Mouse (Mus musculus): ENCODE measurements around the gene Ssh1.
A peak's percentile ranks its signal among the peaks of the same experiment; 100 is the strongest.

The Ssh1 gene

DNA sequence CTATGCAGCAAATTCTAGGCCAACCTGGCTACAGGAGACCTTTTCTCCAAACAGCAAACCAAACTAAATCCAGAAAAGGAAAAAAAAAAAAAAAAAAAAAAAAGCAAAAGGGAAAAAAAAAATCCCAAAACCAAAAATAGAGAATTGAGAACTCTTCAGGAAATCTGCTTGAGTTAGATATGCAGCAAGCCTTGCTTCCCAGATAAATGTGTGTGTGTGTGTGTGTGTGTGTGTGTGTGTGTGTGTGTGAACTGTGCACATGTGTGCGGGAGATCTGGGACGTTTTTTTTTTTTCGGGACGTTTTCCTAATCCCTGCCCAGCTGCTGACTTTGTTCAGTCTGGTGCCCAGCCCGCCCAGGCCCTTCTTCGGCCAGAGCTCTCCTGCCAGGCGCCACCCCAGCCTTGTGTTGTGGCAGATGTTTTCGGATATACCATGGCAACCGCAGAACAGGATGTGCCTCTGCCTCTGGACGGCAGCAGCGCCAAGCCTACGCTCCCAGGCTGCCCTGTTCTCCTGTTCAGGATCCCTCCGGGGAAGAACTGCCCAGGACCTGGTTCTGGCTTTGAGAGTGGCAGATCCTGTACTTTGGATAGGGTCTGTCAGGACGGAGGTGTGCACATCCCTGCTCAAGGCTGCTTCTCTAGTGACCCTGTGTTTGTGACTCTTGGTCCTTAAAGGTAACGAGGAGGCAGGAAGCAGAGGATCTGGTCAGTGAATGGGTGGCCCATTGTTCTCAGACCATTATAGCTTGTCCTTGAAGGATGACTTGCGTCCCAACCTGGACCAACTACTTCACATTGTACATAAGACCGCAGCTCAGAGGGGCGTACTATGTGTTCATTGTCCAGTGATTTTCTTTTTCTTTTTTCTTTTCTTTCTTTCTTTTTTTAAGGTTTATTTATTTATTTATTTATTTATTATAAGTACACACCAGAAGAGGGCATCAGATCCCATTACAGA is 62.8 kb downstream of the Ssh1 start:
- DNase-seq (ENCODE audit: low spot score), result no peak

DNA sequence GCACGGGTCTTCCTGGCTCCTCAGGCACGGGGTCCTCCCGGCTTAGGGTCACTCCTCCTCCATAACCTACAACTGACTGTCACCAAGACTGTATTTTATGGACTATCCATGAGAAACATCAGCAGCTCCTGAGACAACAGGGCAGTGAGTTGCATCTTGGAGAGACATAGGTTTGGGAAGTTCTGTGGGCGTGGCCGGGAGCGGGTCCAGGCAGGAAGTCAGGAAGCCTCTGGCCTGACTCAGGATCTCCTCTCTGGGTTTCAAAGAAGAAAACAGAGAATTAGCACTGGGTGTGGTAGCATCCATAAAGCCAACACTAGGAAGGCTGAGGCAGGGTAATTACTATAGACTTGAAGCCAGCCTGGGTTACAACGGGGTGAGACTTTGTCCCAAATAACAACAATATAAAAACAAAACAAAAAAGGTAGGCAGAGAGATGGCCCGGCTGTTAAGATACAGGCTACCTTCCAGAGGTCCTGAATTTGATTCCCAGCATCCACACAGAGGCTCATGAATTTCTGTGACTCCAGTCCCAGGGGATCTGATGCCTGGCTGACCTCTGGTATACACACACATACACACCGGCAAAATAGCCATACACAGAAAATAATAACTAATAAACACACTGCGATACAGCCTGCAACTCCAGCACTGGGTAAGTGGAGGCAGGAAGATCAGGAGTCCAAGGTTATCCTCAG is 63.6 kb downstream of the Ssh1 start:
- DNase-seq (ENCODE audit: low spot score), result no peak

DNA sequence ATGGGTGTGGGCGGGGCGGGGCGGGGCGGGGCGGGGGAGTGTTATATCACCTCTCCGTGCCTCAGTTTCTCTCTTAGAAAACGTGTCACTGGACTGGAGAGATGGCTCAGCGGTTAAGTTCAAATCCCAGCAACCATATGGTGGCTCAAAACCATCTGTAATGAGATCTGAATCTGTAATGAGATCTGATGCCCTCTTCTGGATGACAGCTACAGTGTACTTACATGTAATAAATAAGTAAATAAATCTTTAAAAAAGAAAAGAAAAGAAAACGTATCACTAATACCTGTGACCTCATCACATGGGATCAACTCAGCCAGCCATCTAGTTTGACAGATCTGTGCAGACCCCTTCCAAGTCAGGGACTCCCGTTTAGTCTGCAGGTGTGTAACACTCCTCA is 64.2 kb downstream of the Ssh1 start:
- DNase-seq (ENCODE audit: low spot score), result no peak

DNA sequence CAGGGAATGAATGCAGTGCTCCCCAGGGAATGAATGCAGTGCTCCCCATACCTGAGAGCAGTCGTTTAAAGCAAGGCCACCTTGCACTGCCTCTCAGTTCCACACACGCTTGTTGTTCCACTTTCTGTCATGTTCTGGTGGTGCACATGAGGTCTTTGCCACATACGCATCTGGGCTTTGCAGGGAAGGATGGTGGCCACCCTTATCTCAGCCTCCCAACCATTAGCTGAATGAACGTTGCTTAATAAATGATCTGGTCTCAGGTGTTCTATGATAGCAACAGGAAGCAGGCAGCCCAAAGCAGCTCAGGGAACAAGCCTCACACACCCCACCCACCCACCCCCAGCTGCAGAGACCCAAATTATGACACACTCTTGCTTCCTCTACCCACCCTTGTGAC is 69.1 kb downstream of the Ssh1 start:
- no peak for DNase-seq (ENCODE audit: low spot score)

DNA sequence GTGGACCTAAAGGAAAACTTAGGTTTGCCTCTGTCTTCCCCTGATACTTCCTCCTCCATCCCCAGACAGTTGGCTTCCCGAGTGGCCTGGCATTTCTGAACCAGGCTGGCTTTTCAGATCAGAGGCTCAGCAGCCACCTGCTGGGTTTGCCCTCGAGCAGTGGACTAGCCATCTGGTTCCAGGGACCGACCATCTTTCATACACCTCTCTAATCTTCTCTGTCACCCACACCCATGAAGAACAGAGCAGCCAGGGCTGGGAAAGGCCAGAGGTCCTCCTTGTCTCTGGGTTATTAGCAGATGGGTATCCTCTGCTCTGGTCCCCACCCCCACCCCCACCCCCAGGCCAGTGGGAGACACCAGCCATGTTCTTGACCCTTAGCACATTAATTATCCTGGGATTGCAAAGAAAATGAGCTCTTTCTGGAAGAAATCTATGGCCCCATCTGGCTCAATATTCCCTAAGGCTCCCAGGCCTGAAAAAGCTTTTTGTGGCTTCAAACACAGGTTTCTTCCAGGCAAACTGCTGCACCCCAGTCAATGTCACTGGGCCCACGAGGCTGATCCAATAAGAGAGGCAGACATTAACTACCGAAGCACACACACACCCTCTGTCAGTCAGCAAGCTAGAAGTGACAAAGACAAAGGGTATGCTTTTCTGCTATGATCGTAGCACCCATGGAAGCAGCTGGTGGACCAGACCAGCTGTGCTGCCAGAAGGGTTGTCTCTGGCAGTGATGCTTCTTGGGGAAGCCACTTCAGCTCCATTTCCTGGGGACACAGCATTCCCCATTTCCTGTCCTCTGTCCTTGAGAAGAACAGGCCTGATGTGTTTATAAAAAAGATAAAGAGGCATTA is 72.2 kb downstream of the Ssh1 start:
- no peak for DNase-seq (ENCODE audit: low spot score)

DNA sequence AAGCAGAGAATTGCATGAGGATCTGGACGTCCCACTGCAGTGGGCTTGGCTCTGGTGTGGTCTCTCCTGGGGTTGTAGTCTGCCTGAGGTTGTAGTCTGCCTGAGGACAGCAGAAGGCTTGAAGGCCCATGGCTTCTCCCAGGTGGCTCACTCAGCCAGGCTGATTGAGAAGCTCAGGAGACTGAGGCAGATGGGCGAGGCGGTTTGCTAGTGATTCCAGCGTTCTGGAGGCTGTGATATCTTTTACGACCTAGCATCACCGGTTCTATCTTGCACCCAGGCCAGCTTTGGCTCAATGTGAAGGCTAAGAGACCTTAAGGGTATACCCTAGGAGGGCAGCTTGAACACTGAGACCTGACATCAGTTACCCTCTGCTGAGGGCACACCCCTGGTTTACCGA is 74.6 kb downstream of the Ssh1 start:
- no peak for DNase-seq (ENCODE audit: low spot score)

DNA sequence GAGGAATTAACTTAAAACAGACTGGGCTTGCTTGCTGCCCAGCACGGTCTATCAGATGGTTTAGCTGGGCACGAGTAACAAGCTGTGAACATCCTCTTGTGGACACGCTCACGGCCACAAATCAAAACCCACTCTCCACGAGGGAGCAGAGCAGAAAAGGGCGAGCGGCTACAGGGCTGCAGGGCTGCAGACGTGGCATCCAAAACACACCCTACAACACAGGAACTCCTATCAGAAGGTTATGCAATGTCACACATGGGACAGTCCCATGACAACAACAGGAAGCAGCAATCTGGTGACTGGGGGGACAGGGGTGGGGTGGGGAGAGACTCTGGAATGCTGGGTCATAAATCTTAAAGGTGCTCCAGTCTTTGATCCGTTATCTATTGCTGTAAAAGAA is 75.0 kb downstream of the Ssh1 start:
- DNase-seq (ENCODE audit: low spot score), result no peak

DNA sequence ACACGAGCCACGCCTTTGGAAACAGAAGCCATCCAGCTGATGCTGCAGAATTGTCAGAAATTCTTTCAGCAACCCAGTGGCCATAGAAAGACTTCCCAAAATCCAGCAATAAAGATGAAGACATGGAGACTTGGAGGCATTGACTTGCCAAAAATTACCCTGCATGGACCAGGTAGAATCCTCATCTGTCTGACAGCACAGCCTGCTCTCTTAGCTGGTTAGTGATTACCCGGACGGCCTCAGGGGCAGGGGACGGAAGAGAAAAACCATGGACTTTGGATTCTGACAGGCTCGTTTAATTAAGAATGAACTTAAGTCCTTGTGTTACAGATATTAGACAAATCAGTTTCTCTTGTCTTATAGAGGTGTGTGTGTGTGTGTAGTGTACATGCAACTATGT is 83.0 kb downstream of the Ssh1 start:
- no peak for DNase-seq (ENCODE audit: low spot score)

DNA sequence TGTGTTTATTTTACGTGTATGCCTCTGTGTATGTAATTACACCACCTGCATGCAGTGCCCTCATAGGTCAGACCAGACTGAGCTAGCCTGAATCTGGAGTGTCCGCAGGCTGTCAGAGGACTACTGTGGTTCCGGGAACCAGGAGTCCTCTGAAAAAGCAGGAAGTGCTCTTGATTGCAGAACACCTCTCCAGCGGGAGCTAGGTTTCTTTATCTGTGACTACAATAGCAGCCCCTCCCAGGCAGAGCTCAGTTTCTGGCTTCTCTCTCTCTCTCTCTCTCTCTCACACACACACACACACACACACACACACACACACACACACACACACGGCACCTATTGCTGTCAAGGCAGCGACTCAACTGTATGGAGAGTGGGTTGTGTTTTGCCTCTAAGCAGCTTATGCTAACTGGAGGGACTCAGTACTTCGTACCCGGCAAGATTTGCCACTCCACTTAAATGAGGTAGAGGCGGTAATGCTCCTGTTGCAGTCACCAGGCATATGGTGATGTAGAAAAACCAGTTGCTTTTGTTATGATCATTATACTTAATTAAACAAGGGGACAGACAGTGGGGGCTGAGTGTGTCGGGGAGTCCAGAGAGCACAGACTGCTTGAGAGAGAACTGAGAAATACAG is 83.5 kb downstream of the Ssh1 start:
- no peak for DNase-seq (ENCODE audit: low spot score)

DNA sequence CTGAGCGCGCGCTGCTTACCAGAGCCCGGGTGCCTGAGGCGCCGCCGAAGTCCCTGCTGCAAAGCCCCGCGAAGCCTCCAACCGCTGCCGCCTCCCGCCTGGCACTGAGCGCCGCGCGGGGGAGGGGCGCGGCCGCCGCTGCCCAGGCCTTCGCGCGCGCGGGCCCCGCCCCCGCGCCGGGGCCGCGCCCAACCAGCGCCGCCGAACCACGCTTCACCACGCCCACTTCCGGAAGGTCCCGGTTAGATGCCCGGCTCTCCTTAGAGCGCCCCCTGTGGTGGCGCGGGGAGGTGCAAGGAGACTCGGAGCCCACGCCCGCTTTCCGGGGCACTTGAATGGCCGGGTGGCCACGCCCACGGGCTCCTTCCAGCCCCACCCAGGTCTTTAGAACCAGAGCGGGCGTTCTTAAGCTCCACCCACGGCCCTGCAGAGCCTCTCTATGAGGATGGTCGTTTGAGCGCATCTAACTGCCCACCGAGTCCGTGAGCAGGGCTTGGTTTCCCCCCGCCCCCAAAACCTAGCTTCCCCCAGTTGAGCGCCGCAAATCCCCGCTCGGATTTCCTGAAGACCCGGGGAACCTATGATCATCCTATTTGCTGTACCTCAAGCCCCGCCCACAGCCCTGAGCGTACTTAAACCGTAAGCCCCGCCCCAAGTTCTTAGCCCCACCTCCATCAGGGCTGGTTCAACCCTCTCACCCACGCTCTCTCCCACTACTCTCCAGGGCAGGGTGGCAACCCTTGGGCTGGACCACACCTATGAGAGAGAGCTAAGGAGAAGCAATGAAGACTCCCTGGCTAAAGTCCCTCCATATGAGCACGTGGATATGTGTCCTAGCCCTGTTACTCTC is 84.9 kb downstream of the Ssh1 start, which contains the start of gene Coro1c:
TSS of gene Coro1c (minus strand) at position 167 of the 850 bp plus-strand sequence.
- DNase-seq (ENCODE audit: low spot score), result peak; percentile 100

DNA sequence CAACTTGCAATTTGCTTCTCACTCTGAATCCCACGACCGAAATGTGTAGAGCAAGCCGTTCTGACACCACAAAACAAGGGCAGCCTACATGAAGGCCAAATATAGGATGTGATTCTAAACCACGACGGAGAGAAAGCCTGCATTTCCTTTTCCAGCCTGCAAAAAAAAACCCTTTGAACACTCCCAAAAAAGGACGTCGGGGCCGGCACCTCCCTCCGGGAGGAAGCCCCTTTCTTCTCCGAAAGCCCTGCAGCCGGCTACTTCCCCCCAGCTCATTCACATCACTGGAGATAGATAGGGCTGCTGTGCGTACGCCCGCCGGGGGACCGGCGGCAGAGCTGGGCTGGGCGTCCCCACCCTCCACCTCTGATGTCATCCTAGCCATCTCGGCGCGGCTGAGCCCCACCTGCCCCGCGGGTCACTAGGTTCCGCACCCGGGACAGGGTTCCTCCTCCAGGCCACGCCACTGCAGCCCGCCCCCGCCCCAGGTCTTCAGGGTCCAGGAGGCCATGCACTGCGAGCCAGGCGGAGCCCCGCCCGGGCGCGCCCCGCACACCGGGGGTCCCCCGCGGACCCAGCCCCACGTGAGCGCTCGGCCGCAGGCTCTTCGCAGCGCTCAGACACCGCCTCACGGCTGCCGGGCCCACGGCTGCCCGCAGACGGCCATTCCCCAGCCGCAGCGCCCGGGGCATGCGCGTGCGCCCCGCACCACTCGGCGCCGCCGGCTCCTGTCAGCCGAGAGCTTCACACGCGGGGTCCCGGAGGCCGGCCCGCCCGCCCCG is 85.7 kb downstream of the Ssh1 start:
- DNase-seq (ENCODE audit: low spot score), result no peak

DNA sequence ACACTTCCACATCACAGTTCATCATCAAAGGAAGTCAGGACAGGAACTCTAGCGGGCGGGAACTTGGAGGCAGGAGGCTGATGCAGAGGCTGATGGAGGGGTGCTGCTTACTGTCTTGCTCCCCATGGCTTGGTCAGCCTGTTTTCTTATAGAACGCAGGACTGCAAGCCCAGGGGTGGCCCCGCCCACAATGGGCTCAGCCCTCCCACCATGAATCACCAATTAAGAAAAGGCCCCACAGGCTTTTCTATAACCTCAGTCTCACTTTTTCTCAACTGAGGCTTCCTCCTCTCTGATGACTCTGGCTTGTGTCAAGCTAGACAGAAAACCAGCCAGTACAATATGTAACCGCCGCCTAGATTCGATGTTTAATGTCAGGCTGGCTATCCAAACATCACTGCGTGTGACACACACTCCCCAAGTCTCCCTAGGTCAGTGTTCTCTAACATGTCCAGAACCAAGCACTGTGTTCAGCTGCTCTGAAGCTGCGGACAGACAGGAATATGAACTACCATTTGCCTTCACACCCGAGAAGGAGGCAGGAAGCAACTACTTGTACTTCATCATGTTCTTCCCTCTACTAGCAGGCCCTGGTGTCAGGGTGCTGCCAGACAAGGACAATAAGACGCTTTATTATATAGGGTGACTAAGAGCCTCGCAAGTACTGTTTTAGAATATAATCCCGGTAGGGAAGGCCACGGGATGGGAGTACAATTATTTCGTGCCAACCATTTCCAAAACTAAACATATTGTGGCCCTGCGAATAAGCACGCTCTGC is 86.5 kb downstream of the Ssh1 start:
- no peak for DNase-seq (ENCODE audit: low spot score)

DNA sequence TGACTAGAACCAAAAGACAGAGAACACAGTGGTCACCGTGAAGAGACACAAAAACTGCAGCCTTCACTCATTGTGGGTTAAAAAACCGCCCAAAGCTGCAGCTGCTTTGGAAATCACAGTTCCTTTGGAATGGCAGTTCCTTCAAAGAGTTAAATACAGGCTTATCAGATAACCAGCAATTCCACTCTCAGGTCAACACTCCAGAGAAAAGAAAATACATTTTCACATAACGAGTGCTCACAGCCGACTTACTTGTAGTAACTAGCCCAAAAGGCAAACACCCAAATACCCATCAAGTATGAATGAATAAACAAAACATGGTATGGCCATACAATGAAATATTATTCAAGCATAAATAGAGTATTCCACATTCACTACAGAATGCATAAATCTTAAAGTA is 88.7 kb downstream of the Ssh1 start:
- DNase-seq (ENCODE audit: low spot score), result no peak

DNA sequence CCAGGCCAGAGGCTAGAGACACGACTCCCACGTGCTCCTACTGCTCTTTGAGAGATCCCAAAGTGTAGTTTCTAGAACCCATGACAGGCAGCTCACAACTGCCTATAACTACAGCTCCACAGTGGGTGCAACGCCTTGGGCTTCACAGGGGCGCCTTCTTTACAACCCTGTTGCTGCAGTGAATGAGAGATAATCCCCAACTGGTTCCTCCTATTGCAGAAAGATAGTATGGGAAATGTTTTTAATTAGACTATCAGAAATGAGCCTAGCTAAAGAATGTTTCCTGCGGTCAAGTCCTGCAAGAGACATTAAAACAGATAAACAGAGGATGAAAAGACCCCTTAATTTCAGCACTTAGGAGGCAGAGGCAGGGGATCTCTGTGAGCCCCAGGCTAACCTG is 90.7 kb downstream of the Ssh1 start:
- no peak for DNase-seq (ENCODE audit: low spot score)

DNA sequence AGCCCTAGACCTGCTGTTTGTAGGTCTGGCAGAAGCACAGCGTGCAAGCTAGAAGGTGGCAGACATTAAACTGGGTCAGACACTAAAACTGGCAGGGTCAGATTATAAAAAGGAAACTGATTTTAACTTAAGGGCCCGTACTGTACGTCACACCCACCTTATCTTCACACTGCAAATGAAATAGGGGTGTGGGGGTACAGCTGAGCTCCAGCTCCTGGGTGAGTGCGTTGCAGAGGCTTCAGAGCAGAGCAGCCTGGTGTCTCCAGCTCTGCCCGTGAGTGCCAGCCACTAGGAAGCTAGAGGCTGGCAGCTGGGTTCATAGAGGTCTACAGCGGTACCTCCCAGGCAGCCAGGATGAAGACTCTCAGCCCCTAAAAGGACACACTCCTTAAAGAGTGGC is 91.7 kb downstream of the Ssh1 start:
- DNase-seq (ENCODE audit: low spot score), result no peak

DNA sequence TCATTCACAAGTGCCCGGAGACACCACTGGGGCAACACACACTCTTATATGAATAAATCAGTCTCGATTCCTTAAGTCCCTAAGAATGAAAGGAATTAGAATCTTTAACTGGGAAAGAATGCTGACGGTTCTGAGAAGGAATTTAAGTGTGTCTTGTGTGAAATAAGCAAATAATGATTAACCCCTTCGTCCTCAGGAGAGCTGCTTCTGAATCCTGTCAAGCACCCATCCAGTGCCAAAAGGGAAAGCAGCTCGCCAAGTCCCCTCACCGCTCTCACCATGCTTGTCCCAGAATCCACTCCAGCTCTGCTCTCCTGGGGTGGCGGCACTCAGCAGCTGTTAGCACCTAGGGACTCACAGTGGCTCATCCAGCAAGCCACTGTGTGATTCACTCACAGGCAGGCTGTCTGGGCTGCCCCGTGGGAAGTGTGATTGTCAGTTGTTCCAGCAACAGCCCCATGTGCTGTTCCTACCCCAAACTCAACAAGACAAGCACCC is 92.6 kb downstream of the Ssh1 start:
- no peak for DNase-seq (ENCODE audit: low spot score)

DNA sequence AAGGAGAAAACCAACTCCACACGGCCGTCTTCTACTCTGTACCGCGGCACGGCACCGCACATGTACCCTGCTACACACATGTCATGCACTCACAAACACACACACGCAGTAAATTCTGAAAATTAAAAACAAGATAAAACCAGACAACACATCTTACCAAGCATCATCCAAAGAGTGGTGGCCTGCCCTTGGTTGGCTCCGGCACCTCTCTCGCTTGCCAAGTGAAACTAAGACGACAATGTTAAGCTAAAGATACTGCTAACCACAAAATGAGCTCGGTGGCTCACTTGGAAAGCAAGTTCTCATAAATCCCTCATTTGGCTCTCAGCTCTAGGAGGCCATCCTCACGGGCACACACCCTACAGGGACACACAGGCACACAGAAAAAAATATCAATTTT is 94.2 kb downstream of the Ssh1 start:
- DNase-seq (ENCODE audit: low spot score), result no peak

DNA sequence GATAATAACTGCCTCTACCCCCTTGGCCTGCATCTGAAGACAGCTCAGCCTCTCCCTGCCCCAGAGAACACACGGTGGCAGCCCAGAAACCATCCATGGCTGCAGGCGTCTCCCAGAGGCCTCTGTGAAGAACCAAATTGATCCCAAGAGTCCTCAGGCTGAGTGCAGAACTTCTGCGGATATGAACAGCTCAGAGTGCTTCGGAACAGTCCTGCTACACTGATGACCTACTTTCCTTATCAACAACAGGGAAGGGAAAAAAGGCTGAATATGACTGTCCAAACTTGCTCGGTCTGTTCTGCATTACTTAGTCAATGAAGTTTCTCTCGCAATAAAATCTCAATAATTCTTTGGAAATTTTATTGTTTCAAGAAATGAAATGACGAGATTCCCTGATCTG is 101.7 kb downstream of the Ssh1 start:
- no peak for DNase-seq (ENCODE audit: low spot score)

DNA sequence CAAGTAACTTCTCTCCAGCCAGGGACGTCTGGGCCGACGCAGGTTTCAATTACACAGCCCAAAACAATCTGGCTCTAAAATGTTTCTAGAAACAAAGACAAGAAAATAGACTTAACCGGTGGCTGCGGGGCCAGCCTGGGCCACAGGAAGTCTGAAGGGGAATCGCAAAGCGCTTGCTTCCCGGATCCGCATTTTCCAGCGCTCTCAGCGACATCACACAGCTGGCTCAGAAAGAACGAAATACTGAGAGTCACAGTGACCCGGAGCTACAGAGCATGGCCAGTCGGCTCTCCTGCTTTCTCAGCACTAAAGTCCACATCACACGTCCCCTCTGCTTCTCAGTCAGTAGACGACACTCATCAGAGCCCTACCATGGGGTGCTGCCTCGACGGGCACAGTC is 102.8 kb downstream of the Ssh1 start:
- DNase-seq (ENCODE audit: low spot score), result no peak
